Mouse (Mus musculus): ENCODE measurements around the gene Vps26b. TPM values are rescaled to one million over a fixed set of nuclear protein-coding genes. Genes with fewer than 3 reads are reported as not detected.
A peak's percentile ranks its signal among the peaks of the same experiment; 100 is the strongest.

Vps26b gene
- polyA plus RNA-seq, 1 experiment from 2014 or later, result 88.0 TPM

GRCm38 (mm10) chr9:27026708-27027107, 3.2 kb downstream of the Vps26b start:
- no peak overlapping the region for H3K9ac ChIP-seq (ENCODE audit: low read depth, low read length)
- H3K27ac ChIP-seq (ENCODE audit: low read length), result no peak overlapping the region
- no peaks in the 10 kb centered on the region for H3K27me3 ChIP-seq (ENCODE audit: control insufficient read depth, insufficient read depth, low read depth, low read length)
- H3K9me3 ChIP-seq (replicated peaks; ENCODE audit: control insufficient read depth, low read length, poor library complexity, severe bottlenecking), result no peaks in the 10 kb centered on the region
- no peak overlapping the region for H3K4me3 ChIP-seq (ENCODE audit: low read depth, low read length)
- no peak for ATAC-seq
- H3K4me1 ChIP-seq (ENCODE audit: control insufficient read depth, insufficient read depth, low read length), result peaks cover 50% of the 10 kb centered on the region
- peak overlapping the region; percentile 82 for H3K4me2 ChIP-seq (ENCODE audit: low read length)
- no peaks in the 10 kb centered on the region for H3K36me3 ChIP-seq (ENCODE audit: control insufficient read depth, insufficient read depth, low read length)
- WGBS, result 83% methylated on average over 1 of the region's 1 CpGs

- Histone ChIP-seq H3K4me3 (ENCODE audit: low read depth, low read length) (no peak overlapping the region), H3K4me1 (ENCODE audit: control insufficient read depth, insufficient read depth, low read length) (peaks cover 42% of the 10 kb centered on the region), H3K27me3 (ENCODE audit: control insufficient read depth, insufficient read depth, low read depth, low read length) (no peaks in the 10 kb centered on the region), H3K36me3 (ENCODE audit: control insufficient read depth, insufficient read depth, low read length) (peaks cover 9% of the 10 kb centered on the region), H3K9ac (ENCODE audit: low read depth, low read length) (no peak overlapping the region), H3K27ac (ENCODE audit: low read length) (no peak overlapping the region), H3K9me3 (replicated peaks; ENCODE audit: control insufficient read depth, low read length, poor library complexity, severe bottlenecking) (no peaks in the 10 kb centered on the region), H3K4me2 (ENCODE audit: low read length) (no peak overlapping the region)
- ATAC-seq, result no peak
- 87% methylated on average over 4 of the region's 4 CpGs for WGBS
Observed at GRCm38 (mm10) chr9:27023681-27024080, 6.2 kb downstream of the Vps26b start.

GRCm38 (mm10) chr9:27018961-27019360, 10.9 kb downstream of the Vps26b start:
- 97% methylated on average over 10 of the region's 10 CpGs for WGBS
- no peak overlapping the region for H3K4me2 ChIP-seq (ENCODE audit: low read length)
- H3K27ac ChIP-seq (ENCODE audit: low read length), result no peak overlapping the region
- H3K4me1 ChIP-seq (ENCODE audit: control insufficient read depth, insufficient read depth, low read length), result 0 out of 2 replicates have a peak, but pooled peaks cover 6% of the 10 kb centered on the region
- no peak overlapping the region for H3K9ac ChIP-seq (ENCODE audit: low read depth, low read length)
- no peaks in the 10 kb centered on the region for H3K27me3 ChIP-seq (ENCODE audit: control insufficient read depth, insufficient read depth, low read depth, low read length)
- H3K4me3 ChIP-seq (ENCODE audit: low read depth, low read length), result no peak overlapping the region
- no peaks in the 10 kb centered on the region for H3K9me3 ChIP-seq (replicated peaks; ENCODE audit: control insufficient read depth, low read length, poor library complexity, severe bottlenecking)
- peaks cover 32% of the 10 kb centered on the region for H3K36me3 ChIP-seq (ENCODE audit: control insufficient read depth, insufficient read depth, low read length)
- ATAC-seq, result no peak

GRCm38 (mm10) chr9:27011572-27011971, 18.3 kb downstream of the Vps26b start:
- no peak for ATAC-seq
- Histone ChIP-seq H3K9me3 (replicated peaks; ENCODE audit: control insufficient read depth, low read length, poor library complexity, severe bottlenecking) (no peaks in the 10 kb centered on the region), H3K4me3 (ENCODE audit: low read depth, low read length) (no peak overlapping the region), H3K36me3 (ENCODE audit: control insufficient read depth, insufficient read depth, low read length) (peaks cover 47% of the 10 kb centered on the region), H3K4me1 (ENCODE audit: control insufficient read depth, insufficient read depth, low read length) (no peaks in the 10 kb centered on the region), H3K9ac (ENCODE audit: low read depth, low read length) (no peak overlapping the region), H3K4me2 (ENCODE audit: low read length) (no peak overlapping the region), H3K27me3 (ENCODE audit: control insufficient read depth, insufficient read depth, low read depth, low read length) (no peaks in the 10 kb centered on the region), H3K27ac (ENCODE audit: low read length) (no peak overlapping the region)
- WGBS, result 86% methylated on average over 4 of the region's 4 CpGs

- no peak overlapping the region for H3K4me3 ChIP-seq (ENCODE audit: low read depth, low read length)
- 88% methylated on average over 5 of the region's 5 CpGs for WGBS
- no peak overlapping the region for H3K4me2 ChIP-seq (ENCODE audit: low read length)
- no peak overlapping the region for H3K27ac ChIP-seq (ENCODE audit: low read length)
- peaks cover 49% of the 10 kb centered on the region for H3K36me3 ChIP-seq (ENCODE audit: control insufficient read depth, insufficient read depth, low read length)
- H3K4me1 ChIP-seq (ENCODE audit: control insufficient read depth, insufficient read depth, low read length), result no peaks in the 10 kb centered on the region
- H3K27me3 ChIP-seq (ENCODE audit: control insufficient read depth, insufficient read depth, low read depth, low read length), result no peaks in the 10 kb centered on the region
- no peak for ATAC-seq
- no peak overlapping the region for H3K9ac ChIP-seq (ENCODE audit: low read depth, low read length)
- no peaks in the 10 kb centered on the region for H3K9me3 ChIP-seq (replicated peaks; ENCODE audit: control insufficient read depth, low read length, poor library complexity, severe bottlenecking)
Observed at GRCm38 (mm10) chr9:27009231-27009630, 20.6 kb downstream of the Vps26b start.

- Histone ChIP-seq H3K9ac (ENCODE audit: low read depth, low read length) (no peak overlapping the region), H3K9me3 (replicated peaks; ENCODE audit: control insufficient read depth, low read length, poor library complexity, severe bottlenecking) (no peaks in the 10 kb centered on the region), H3K27me3 (ENCODE audit: control insufficient read depth, insufficient read depth, low read depth, low read length) (no peaks in the 10 kb centered on the region), H3K36me3 (ENCODE audit: control insufficient read depth, insufficient read depth, low read length) (peaks cover 45% of the 10 kb centered on the region), H3K4me1 (ENCODE audit: control insufficient read depth, insufficient read depth, low read length) (no peaks in the 10 kb centered on the region), H3K27ac (ENCODE audit: low read length) (no peak overlapping the region), H3K4me2 (ENCODE audit: low read length) (no peak overlapping the region), H3K4me3 (ENCODE audit: low read depth, low read length) (no peak overlapping the region)
- 88% methylated on average over 5 of the region's 5 CpGs for WGBS
- no peak for ATAC-seq
Observed at GRCm38 (mm10) chr9:27006866-27007265, 23.0 kb downstream of the Vps26b start.

GRCm38 (mm10) chr9:27005933-27006332, 23.9 kb downstream of the Vps26b start:
- WGBS, result 75% methylated on average over 1 of the region's 1 CpGs
- Histone ChIP-seq H3K4me1 (ENCODE audit: control insufficient read depth, insufficient read depth, low read length) (peaks cover 7% of the 10 kb centered on the region), H3K4me3 (ENCODE audit: low read depth, low read length) (no peak overlapping the region), H3K4me2 (ENCODE audit: low read length) (no peak overlapping the region), H3K9me3 (replicated peaks; ENCODE audit: control insufficient read depth, low read length, poor library complexity, severe bottlenecking) (no peaks in the 10 kb centered on the region), H3K9ac (ENCODE audit: low read depth, low read length) (no peak overlapping the region), H3K27me3 (ENCODE audit: control insufficient read depth, insufficient read depth, low read depth, low read length) (no peaks in the 10 kb centered on the region), H3K36me3 (ENCODE audit: control insufficient read depth, insufficient read depth, low read length) (peaks cover 43% of the 10 kb centered on the region), H3K27ac (ENCODE audit: low read length) (no peak overlapping the region)
- ATAC-seq, result no peak

GRCm38 (mm10) chr9:27005231-27005630, 24.6 kb downstream of the Vps26b start:
- WGBS, result 87% methylated on average over 3 of the region's 3 CpGs
- peaks cover 14% of the 10 kb centered on the region for H3K4me1 ChIP-seq (ENCODE audit: control insufficient read depth, insufficient read depth, low read length)
- H3K27ac ChIP-seq (ENCODE audit: low read length), result no peak overlapping the region
- H3K36me3 ChIP-seq (ENCODE audit: control insufficient read depth, insufficient read depth, low read length), result peaks cover 39% of the 10 kb centered on the region
- H3K4me3 ChIP-seq (ENCODE audit: low read depth, low read length), result no peak overlapping the region
- no peaks in the 10 kb centered on the region for H3K27me3 ChIP-seq (ENCODE audit: control insufficient read depth, insufficient read depth, low read depth, low read length)
- H3K4me2 ChIP-seq (ENCODE audit: low read length), result no peak overlapping the region
- no peaks in the 10 kb centered on the region for H3K9me3 ChIP-seq (replicated peaks; ENCODE audit: control insufficient read depth, low read length, poor library complexity, severe bottlenecking)
- ATAC-seq, result no peak
- no peak overlapping the region for H3K9ac ChIP-seq (ENCODE audit: low read depth, low read length)

GRCm38 (mm10) chr9:26999461-27000395, 30.1 kb downstream of the Vps26b start, which contains the start of the genes Acad8 and Thyn1:
Gene Acad8, minus strand, starts transcription at chr9:26999566.
Gene Thyn1, plus strand, starts transcription at chr9:26999710.
- 1% methylated on average over 35 of the region's 35 CpGs for WGBS
- peaks cover 11% of the 10 kb centered on the region for H3K36me3 ChIP-seq (ENCODE audit: control insufficient read depth, insufficient read depth, low read length)

More at GRCm38 (mm10) chr9:26999461-27000395, 30.1 kb downstream of the Vps26b start, which contains the start of the genes Acad8 and Thyn1:
- Histone ChIP-seq H3K9me3 (replicated peaks; ENCODE audit: control insufficient read depth, low read length, poor library complexity, severe bottlenecking) (no peaks in the 10 kb centered on the region), H3K4me2 (ENCODE audit: low read length) (peak within 1 kb of the TSS; percentile 86), H3K27ac (ENCODE audit: low read length) (peak within 1 kb of the TSS; percentile 81), H3K27me3 (ENCODE audit: control insufficient read depth, insufficient read depth, low read depth, low read length) (no peaks in the 10 kb centered on the region), H3K9ac (ENCODE audit: low read depth, low read length) (peak within 1 kb of the TSS; percentile 79), H3K4me1 (ENCODE audit: control insufficient read depth, insufficient read depth, low read length) (peaks cover 17% of the 10 kb centered on the region), H3K4me3 (ENCODE audit: low read depth, low read length) (peak within 1 kb of the TSS; percentile 80)
- peak; percentile 100 for ATAC-seq
